Mouse (Mus musculus) CH12.LX (cell line): ENCODE measurements around the gene Gm3327.
"Not testable (repeated sequence)": the region's sequence is repeated elsewhere in the genome, so short reads cannot be mapped to it uniquely, and the experiment has no call there.

Source experiments
- CHD2 ChIP-seq: IDR thresholded peaks from 2 replicates; pipeline ENCODE4 v1.6.1; 2011; ENCODE audit warnings: low read length, improper control_type of control experiment
- CTCF ChIP-seq, 2 experiments: IDR thresholded peaks in 1 of 2; conservative IDR thresholded peaks in 1 of 2; 2 replicates each; pipeline ENCODE4 v1.5.1; 2011 to 2012; ENCODE audit warnings: low read depth in 2 of 2, low read length in 2 of 2, improper control_type of control experiment in 1 of 2, inconsistent platforms in 1 of 2, mild to moderate bottlenecking in 1 of 2, moderate library complexity in 1 of 2
- ZNF384 ChIP-seq: IDR thresholded peaks from 2 replicates; pipeline ENCODE4 v1.6.1; 2012; ENCODE audit warnings: low read depth, low read length, improper control_type of control experiment, inconsistent platforms

- TF ChIP-seq ZNF384; CTCF (conservative IDR thresholded peaks at IDR 0.05 in 1 of 2, IDR thresholded peaks at IDR 0.05 in 1 of 2; ENCODE audit: low read depth in 2 of 2, low read length in 2 of 2); CHD2: not testable (repeated sequence)
These were observed 29.2 kb upstream of the Gm3327 start for GRCm38 (mm10) chr14:44094445-44094844.
